Mouse (Mus musculus) stomach, embryonic 14.5 days (tissue): ENCODE measurements at regions not wholly inside any gene's neighbourhood (a gene's known extent, or its start where the extent isn't known, plus 50 kb on each side); places are given as distances from the start of the nearest gene placed in this dataset.

ENCODE experiments used
- ATAC-seq: fragments of 200-750 bp; cut with Nextera tagmentation; 2 replicates; pipeline ENCODE4 v1.8.0; 2017; ENCODE audit warnings: low read depth, moderate TSS enrichment; ENCODE audit not compliant: insufficient number of reproducible peaks, insufficient read depth, low FRiP score
- H3K27ac ChIP-seq: fragments of 300-500 bp; sonication (generic); 2 replicates; pipeline ENCODE4 v1.5.1; 2014; ENCODE audit warnings: mild to moderate bottlenecking, low read length, moderate library complexity, mixed read lengths
- H3K27me3 ChIP-seq: fragments of 300-500 bp; sonication (generic); 2 replicates; pipeline ENCODE4 v1.6.1; 2014; ENCODE audit warnings: low read length, control low read depth, mixed read lengths; ENCODE audit not compliant: control insufficient read depth, insufficient read depth
- H3K36me3 ChIP-seq: fragments of 300-500 bp; sonication (generic); 2 replicates; pipeline ENCODE4 v1.6.1; 2014; ENCODE audit warnings: mild to moderate bottlenecking, control low read depth, low read length, moderate library complexity, mixed read lengths; ENCODE audit not compliant: control insufficient read depth, insufficient read depth
- H3K4me1 ChIP-seq: fragments of 300-500 bp; sonication (generic); 2 replicates; pipeline ENCODE4 v1.6.1; 2014; ENCODE audit warnings: low read length, control low read depth, mixed read lengths; ENCODE audit not compliant: control insufficient read depth, insufficient read depth
- H3K4me2 ChIP-seq: fragments of 300-500 bp; sonication (generic); replicated peaks from 2 replicates; pipeline ENCODE4 v1.6.1; 2014; ENCODE audit warnings: low read depth, low read length, control low read depth
- H3K4me3 ChIP-seq: fragments of 300-500 bp; sonication (generic); 2 replicates; pipeline ENCODE4 v1.5.1; 2014; ENCODE audit warnings: low read depth, low read length, control low read depth
- H3K9ac ChIP-seq: fragments of 300-500 bp; sonication (generic); replicated peaks from 2 replicates; pipeline ENCODE4 v1.6.1; 2014; ENCODE audit warnings: low read depth, mild to moderate bottlenecking, control low read depth, low read length, moderate library complexity, mixed read lengths
- H3K9me3 ChIP-seq: fragments of 300-500 bp; sonication (generic); 2 replicates; pipeline ENCODE4 v1.6.1; 2016; ENCODE audit warnings: low read depth, low read length, control low read depth; ENCODE audit not compliant: control insufficient read depth
- WGBS: fragments of 180-500 bp; shearing (Covaris S2); extraction: QIAGEN DNeasy Blood & Tissue Kit; methylation state at CpG from one replicate; pipeline ENCODE4 v1.1.7; 2014; 5-methylcytosine and 5-hydroxymethylcytosine counted together

DNA sequence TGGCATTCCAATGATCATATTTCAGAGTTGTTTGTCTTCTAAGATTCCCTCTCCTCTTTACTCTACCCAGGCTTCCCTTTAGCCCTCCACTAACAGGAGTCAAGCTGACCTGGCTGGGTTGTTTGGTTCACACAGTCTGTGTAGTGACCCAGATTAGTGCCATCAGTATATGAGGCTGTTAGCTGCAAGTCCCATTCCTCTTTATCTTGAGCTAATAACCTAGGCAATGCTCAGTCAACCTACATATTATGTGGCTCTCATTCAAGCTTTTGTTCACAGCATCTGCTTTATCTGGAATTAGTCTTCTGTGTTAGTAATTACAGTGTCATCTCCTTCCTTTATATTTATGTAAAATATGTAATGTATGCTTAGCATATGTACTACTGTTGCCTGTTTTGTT lies 490.1 kb upstream of the Syt1 start:
- Histone ChIP-seq H3K9ac (no peak overlapping the region), H3K4me1 (no peaks in the 10 kb centered on the region), H3K27me3 (no peaks in the 10 kb centered on the region), H3K4me2 (no peak overlapping the region), H3K9me3 (no peaks in the 10 kb centered on the region), H3K4me3 (no peak overlapping the region), H3K36me3 (no peaks in the 10 kb centered on the region), H3K27ac (no peak overlapping the region)
- ATAC-seq: no peak

DNA sequence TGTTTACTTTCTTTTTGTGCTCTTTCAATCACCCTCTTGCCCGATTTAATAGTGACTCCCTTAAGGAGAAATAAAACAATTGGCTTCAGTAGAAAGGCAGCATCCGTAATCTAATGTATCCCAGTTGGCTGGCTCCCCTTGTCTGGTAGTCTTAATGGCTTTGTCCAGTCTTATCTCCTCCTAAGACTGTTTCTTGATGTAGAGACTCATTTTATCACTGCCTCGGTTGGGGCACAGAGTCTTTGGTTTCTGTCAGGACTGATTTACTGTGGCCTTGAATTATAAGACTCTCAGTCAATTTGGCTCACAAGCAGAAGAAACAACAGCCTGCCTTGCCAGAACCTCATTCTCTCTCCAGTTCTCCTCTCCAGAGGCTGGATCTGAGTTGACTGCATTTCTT lies 487.5 kb upstream of the Syt1 start:
- no peak for ATAC-seq
- no peak overlapping the region for H3K9ac ChIP-seq
- no peak overlapping the region for H3K27ac ChIP-seq
- no peaks in the 10 kb centered on the region for H3K27me3 ChIP-seq
- no peak overlapping the region for H3K4me3 ChIP-seq
- H3K9me3 ChIP-seq: no peaks in the 10 kb centered on the region
- WGBS: 46% methylated on average over 3 of the region's 3 CpGs
- no peaks in the 10 kb centered on the region for H3K36me3 ChIP-seq
- H3K4me2 ChIP-seq: no peak overlapping the region
- no peaks in the 10 kb centered on the region for H3K4me1 ChIP-seq

DNA sequence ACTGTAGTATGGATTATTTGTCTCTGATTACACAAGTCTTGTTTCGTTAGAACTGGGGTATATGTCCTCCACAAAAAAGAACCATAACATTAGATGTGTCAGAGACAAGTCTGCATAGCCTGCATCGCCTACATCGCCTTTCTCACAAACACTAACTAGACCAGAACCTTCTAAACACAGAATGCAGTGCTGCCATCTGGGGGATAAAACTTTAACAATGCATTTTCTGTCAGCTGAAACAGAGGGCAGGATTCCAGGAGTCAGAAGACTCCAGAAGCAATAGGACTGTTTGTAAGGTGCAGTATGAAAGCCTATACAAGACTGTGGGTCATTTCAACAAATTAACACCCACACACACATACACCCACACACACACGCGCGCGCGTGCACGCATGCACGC lies 485.4 kb upstream of the Syt1 start:
- Histone ChIP-seq H3K27ac (no peak overlapping the region), H3K36me3 (no peaks in the 10 kb centered on the region), H3K4me3 (no peak overlapping the region), H3K9me3 (no peaks in the 10 kb centered on the region), H3K27me3 (no peaks in the 10 kb centered on the region), H3K4me1 (no peaks in the 10 kb centered on the region), H3K4me2 (no peak overlapping the region), H3K9ac (no peak overlapping the region)
- ATAC-seq: no peak
- WGBS: 81% methylated on average over 10 of the region's 10 CpGs

DNA sequence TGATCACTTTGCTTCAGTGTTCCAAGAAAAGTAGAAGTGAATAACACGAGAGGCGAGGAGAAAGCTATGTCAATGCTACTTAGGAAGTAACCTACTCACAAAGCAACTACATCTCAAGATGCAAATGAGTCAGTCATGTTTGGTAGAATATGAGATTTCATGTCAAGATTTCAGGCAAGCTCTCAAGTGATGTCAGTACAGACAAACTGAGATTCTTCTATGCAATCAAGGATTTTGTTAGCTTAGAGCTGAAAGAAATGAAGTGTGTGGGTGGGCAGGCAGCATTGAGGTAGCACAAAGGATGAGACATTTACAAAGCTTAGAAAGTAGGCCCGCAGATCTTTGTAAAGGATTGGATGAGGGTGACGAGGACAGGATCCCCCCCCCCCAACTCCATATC lies 480.0 kb upstream of the Syt1 start:
- Histone ChIP-seq H3K4me1 (no peaks in the 10 kb centered on the region), H3K36me3 (no peaks in the 10 kb centered on the region), H3K9ac (no peak overlapping the region), H3K4me3 (no peak overlapping the region), H3K9me3 (no peaks in the 10 kb centered on the region), H3K27ac (no peak overlapping the region), H3K27me3 (no peaks in the 10 kb centered on the region), H3K4me2 (no peak overlapping the region)
- 92% methylated on average over 4 of the region's 4 CpGs for WGBS
- no peak for ATAC-seq

DNA sequence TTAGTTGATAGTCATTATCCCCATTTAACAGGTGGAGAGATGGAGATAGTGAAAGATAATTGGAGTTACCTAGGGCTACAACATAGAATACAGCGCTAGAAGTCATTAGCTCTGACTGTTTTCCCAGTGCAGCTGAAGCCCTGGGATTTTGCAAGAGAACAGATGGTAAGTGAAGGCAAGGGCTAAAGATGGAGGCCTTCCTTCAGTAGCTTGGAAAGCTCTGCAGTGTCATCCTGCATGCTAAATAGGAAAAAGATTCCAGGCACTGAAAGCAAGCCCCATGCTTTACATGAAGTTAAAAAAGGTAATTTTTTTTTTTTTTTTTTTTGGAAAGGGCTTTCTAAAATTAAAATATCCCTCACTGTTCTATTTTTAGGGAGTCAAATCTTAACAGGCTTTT lies 477.2 kb upstream of the Syt1 start:
- Histone ChIP-seq H3K9ac (no peak overlapping the region), H3K4me2 (no peak overlapping the region), H3K27me3 (no peaks in the 10 kb centered on the region), H3K27ac (no peak overlapping the region), H3K36me3 (no peaks in the 10 kb centered on the region), H3K4me1 (no peaks in the 10 kb centered on the region), H3K9me3 (no peaks in the 10 kb centered on the region), H3K4me3 (no peak overlapping the region)
- 89% methylated on average over 1 of the region's 1 CpGs for WGBS
- ATAC-seq: no peak

DNA sequence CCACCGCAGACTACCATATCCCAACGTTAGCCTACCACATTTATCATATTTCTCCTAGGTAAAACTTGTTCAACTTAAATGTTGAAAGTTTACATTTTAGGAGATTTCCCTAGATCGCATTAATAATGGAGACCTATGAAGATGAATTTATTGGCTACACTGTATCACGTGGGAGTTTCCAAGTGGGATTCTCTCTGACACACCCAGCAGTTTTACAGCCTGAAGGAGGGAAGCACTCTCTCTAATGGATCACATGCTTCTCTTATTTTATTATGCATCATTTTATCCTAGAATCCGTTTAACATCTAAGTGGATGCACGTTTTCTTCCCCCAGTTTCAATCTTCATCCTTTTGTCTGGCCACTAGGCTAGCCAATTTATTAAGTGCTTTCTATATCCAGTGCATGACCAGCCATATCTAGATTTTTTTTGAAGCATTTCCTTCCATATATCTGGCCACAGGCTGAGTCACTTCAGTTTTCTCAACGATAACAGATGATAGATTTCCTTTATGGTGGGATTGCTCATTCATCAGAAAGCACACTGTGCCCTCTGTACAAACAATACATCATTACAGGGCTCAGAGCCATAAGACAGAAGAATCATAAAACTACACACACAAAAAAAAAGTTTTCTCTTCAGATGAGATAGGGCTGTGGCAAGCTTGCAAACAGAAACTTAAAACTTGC lies 476.3 kb upstream of the Syt1 start:
- no peaks in the 10 kb centered on the region for H3K9me3 ChIP-seq
- WGBS: 66% methylated on average over 7 of the region's 7 CpGs
- H3K4me3 ChIP-seq: no peak overlapping the region
- H3K4me1 ChIP-seq: no peaks in the 10 kb centered on the region
- H3K27me3 ChIP-seq: no peaks in the 10 kb centered on the region
- ATAC-seq: no peak
- no peaks in the 10 kb centered on the region for H3K36me3 ChIP-seq
- H3K9ac ChIP-seq: no peak overlapping the region
- H3K4me2 ChIP-seq: no peak overlapping the region
- H3K27ac ChIP-seq: no peak overlapping the region

DNA sequence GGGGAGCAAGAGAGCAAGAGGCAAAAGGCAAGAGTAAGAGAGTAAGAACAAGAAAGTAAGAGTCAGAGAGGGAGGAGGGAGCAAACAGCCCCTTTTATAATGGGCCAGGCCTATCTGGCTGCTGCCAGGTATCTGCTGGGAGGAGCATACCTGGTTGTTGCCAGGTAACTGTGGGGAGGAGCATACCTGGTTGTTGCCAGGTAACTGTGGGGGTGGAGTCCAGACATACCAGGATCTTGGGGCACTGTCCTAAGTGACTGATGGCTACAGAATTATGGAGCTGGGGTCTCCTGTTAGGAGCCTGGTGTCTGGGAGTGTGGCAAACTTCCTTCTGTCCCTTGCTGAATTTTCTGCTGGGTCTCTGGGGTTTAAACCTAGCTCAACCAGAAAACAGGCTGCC lies 469.8 kb upstream of the Syt1 start:
- H3K9ac ChIP-seq: no peak overlapping the region
- H3K4me3 ChIP-seq: no peak overlapping the region
- 0 out of 2 replicates have a peak, but pooled peaks have one; percentile 37 for ATAC-seq
- no peaks in the 10 kb centered on the region for H3K36me3 ChIP-seq
- H3K9me3 ChIP-seq: no peaks in the 10 kb centered on the region
- no peaks in the 10 kb centered on the region for H3K27me3 ChIP-seq
- H3K27ac ChIP-seq: no peak overlapping the region
- H3K4me1 ChIP-seq: no peaks in the 10 kb centered on the region
- H3K4me2 ChIP-seq: no peak overlapping the region

DNA sequence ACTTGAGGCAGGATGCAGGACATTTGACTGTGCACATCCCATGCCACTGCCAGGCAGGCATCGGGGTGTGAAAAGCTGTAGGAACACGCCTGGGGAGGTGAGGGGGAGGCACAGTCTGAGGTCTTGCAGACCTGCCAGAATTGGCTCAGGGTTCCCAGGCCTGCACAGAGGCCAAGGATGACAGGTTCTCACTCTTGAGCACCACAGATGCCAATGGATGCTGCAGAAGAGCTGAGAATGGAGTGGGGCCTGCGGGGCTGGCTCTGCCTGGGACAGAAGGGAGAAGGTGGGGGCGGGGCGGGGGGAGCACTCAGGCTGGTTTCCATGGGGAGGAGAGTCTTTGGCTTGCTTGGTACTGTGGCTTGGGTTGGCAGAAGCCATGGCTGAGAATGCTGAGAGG lies 469.2 kb upstream of the Syt1 start:
- no peaks in the 10 kb centered on the region for H3K27me3 ChIP-seq
- ATAC-seq: no peak
- no peak overlapping the region for H3K27ac ChIP-seq
- no peak overlapping the region for H3K4me3 ChIP-seq
- WGBS: 83% methylated on average over 5 of the region's 5 CpGs
- H3K36me3 ChIP-seq: no peaks in the 10 kb centered on the region
- no peak overlapping the region for H3K9ac ChIP-seq
- H3K4me1 ChIP-seq: no peaks in the 10 kb centered on the region
- no peaks in the 10 kb centered on the region for H3K9me3 ChIP-seq
- no peak overlapping the region for H3K4me2 ChIP-seq

DNA sequence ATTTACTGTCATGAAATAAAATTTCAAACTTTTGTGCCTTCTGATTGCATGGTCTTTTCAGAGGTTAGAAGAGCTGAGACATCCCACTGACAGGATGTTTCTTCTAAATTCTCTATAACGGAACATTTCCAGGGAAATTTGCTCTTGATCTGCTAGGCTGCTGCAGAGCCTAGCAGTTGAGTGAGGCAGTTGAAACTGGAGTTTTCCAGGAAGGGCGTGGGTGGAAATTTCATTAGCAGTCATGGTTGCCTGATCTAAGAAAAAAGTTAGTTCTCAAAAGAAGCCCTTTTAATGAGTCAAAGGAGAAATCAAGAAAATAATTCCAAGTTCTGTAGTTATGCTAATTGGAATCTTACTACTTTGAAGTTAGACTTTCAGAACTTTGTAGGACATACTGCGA lies 455.7 kb upstream of the Syt1 start:
- Histone ChIP-seq H3K4me3 (no peak overlapping the region), H3K36me3 (no peaks in the 10 kb centered on the region), H3K4me1 (no peaks in the 10 kb centered on the region), H3K4me2 (no peak overlapping the region), H3K27ac (no peak overlapping the region), H3K27me3 (no peaks in the 10 kb centered on the region), H3K9me3 (no peaks in the 10 kb centered on the region), H3K9ac (no peak overlapping the region)
- ATAC-seq: no peak
- 79% methylated on average over 3 of the region's 3 CpGs for WGBS
